ENCODE assay signal across 26 mouse cellular contexts in the genomic region with DNA sequence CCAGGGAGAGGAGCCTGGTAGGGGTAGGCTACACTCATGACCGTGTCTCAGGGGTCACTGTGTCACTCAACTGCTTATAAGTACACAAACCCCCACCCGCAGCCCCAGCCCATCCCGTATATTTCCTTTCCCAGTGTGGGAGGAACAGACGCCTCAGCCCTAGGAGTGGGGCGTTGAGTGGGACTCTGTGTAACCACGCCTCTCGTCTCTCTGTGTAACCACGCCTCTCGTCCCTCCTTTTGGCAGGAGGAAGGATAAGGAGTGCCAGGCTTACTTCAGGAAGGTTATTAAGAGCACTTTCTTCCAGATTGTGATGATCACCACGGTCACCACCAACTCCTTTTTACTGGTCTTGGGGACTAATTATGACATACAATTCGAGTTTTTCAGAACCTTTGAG. TPM values are rescaled to one million over a fixed set of nuclear protein-coding genes. Genes with fewer than 3 reads are reported as not detected.
DNase-seq lines count a peak whose midpoint lies in the region; ATAC-seq and TF ChIP-seq lines count a peak whose summit lies in the region.
"Had no signal": no experiment of that assay in that cellular context is flagged by ENCODE, and none has a peak within 500 bp of the region (broad histone marks: within the 10 kb centered on the region; RNA-seq: fewer than 3 reads in every experiment).

No protein-coding gene starts in this region.

- peak; percentile 4 to 8 for DNase-seq in heart, postnatal 10 days
- DNase-seq in heart, postnatal 14 days: no peak
- no peak for DNase-seq in testis, postnatal 14 days (ENCODE audit: low spot score)
- peak; percentile 74 for DNase-seq in lung, postnatal 0 days (ENCODE audit: low spot score)
- DNase-seq in thymus, postnatal 10 days (ENCODE audit: low spot score in 2 of 2): no peak
- no peak for DNase-seq in MN1 (ENCODE audit: low spot score)
- DNase-seq: B cell, adult 2 months; cerebellum, postnatal 14 days; gastrocnemius, postnatal 36 days; left cerebral cortex, postnatal 4 days; right cerebral cortex, postnatal 14 days; thymus, adult 2 months had no signal

- TF ChIP-seq EP300 in lung, postnatal 0 days (IDR thresholded peaks at IDR 0.05): no peak

- peak; percentile 78 for ATAC-seq in lung, postnatal 0 days
- ATAC-seq in stomach, embryonic 15.5 days (ENCODE audit: insufficient read depth, low FRiP score, low read depth): peak; percentile 58; the same call in 1 of the 2 replicates
- ATAC-seq: activated CD4-positive, CD25-positive, alpha-beta regulatory T cell, adult 4 months; Patski had no signal

- TF ChIP-seq CTCF in testis, adult 2 months (IDR thresholded peaks at IDR 0.05; ENCODE audit: control insufficient read depth, insufficient read depth, insufficient replicate concordance, low read depth, low read length): no peak
- no peak for TF ChIP-seq CTCF in lung, postnatal 0 days (IDR thresholded peaks at IDR 0.05)

- H3K4me3 ChIP-seq in testis, adult 2 months (ENCODE audit: control insufficient read depth, low read depth, low read length): peak overlapping the region; percentile 75
- no peak overlapping the region for H3K4me3 ChIP-seq in lung, postnatal 0 days (ENCODE audit: low read depth, low read length)
- no peak overlapping the region for H3K4me3 ChIP-seq in stomach, embryonic 15.5 days (replicated peaks)
- H3K4me3 ChIP-seq: forebrain, embryonic 12.5 days; hindbrain, embryonic 10.5 days; lung, embryonic 15.5 days; midbrain, embryonic 10.5 days; neural tube, embryonic 12.5 days had no signal

- TF ChIP-seq POLR2A in testis, adult 2 months (IDR thresholded peaks at IDR 0.05; ENCODE audit: control insufficient read depth, low read depth, low read length): no peak

- H3K9ac ChIP-seq in lung, postnatal 0 days (replicated peaks; ENCODE audit: low read depth): no peak overlapping the region
- H3K9ac ChIP-seq in stomach, embryonic 15.5 days: no peak overlapping the region
- H3K9ac ChIP-seq: forebrain, embryonic 12.5 days; lung, embryonic 15.5 days; neural tube, embryonic 12.5 days had no signal

- no peaks in the 10 kb centered on the region for H3K36me3 ChIP-seq in testis, adult 2 months (ENCODE audit: control insufficient read depth, insufficient read depth, low read length)
- H3K36me3 ChIP-seq in lung, postnatal 0 days (ENCODE audit: insufficient read depth, low read length): no peaks in the 10 kb centered on the region
- no peaks in the 10 kb centered on the region for H3K36me3 ChIP-seq in stomach, embryonic 15.5 days
- H3K36me3 ChIP-seq: forebrain, embryonic 12.5 days; hindbrain, embryonic 10.5 days; lung, embryonic 15.5 days; midbrain, embryonic 10.5 days; neural tube, embryonic 12.5 days had no signal

- 28% methylated on average over 11 of the region's 11 CpGs for WGBS in lung, postnatal 0 days
- 49% methylated on average over 11 of the region's 11 CpGs for WGBS in stomach, embryonic 15.5 days

- no peak overlapping the region for H3K27ac ChIP-seq in testis, adult 2 months (ENCODE audit: control insufficient read depth, insufficient read depth, low read depth, low read length)
- H3K27ac ChIP-seq in lung, postnatal 0 days (ENCODE audit: low read length): no peak overlapping the region
- H3K27ac ChIP-seq in stomach, embryonic 15.5 days: no peak overlapping the region
- H3K27ac ChIP-seq: forebrain, embryonic 12.5 days; hindbrain, embryonic 10.5 days; lung, embryonic 15.5 days; midbrain, embryonic 10.5 days; neural tube, embryonic 12.5 days had no signal

- no peak overlapping the region for H3K4me2 ChIP-seq in lung, postnatal 0 days (replicated peaks; ENCODE audit: low read depth, low read length)
- no peak overlapping the region for H3K4me2 ChIP-seq in stomach, embryonic 15.5 days
- H3K4me2 ChIP-seq: forebrain, embryonic 12.5 days; heart, embryonic 11.5 days; lung, embryonic 15.5 days; neural tube, embryonic 12.5 days had no signal

- no peaks in the 10 kb centered on the region; the same call in 1 of the 2 replicates for H3K4me1 ChIP-seq in testis, adult 2 months (ENCODE audit: control insufficient read depth, insufficient read depth, low read length)
- H3K4me1 ChIP-seq in lung, postnatal 0 days (ENCODE audit: insufficient read depth, low read depth, low read length): peaks cover 4% of the 10 kb centered on the region; the same call in 1 of the 2 replicates
- H3K4me1 ChIP-seq in stomach, embryonic 15.5 days: no peaks in the 10 kb centered on the region
- H3K4me1 ChIP-seq: forebrain, embryonic 12.5 days; hindbrain, embryonic 10.5 days; lung, embryonic 15.5 days; midbrain, embryonic 10.5 days; neural tube, embryonic 12.5 days had no signal

- H3K9me3 ChIP-seq in lung, postnatal 0 days (ENCODE audit: low read length): no peaks in the 10 kb centered on the region
- no peaks in the 10 kb centered on the region for H3K9me3 ChIP-seq in stomach, embryonic 15.5 days
- H3K9me3 ChIP-seq: forebrain, embryonic 12.5 days; lung, embryonic 15.5 days; neural tube, embryonic 12.5 days had no signal

- no peaks in the 10 kb centered on the region for H3K27me3 ChIP-seq in testis, adult 2 months (ENCODE audit: control insufficient read depth, insufficient read depth, low read length)
- H3K27me3 ChIP-seq in lung, postnatal 0 days (replicated peaks; ENCODE audit: insufficient read depth, low read length): no peaks in the 10 kb centered on the region
- H3K27me3 ChIP-seq in stomach, embryonic 15.5 days (replicated peaks): no peaks in the 10 kb centered on the region
- H3K27me3 ChIP-seq: forebrain, embryonic 12.5 days; lung, embryonic 15.5 days; neural tube, embryonic 12.5 days; Patski had no signal

- intact Hi-C loops in heart, postnatal 10 days (cut with DNase I): no loop called here
- intact Hi-C loops in heart, postnatal 14 days (cut with DNase I): no loop called here

RNA-seq across cellular contexts. Expression of gene Catsper3, which starts 1.8 kb away (rescaled TPM):
- total RNA-seq in heart, postnatal 10 days (2021): under 1 TPM in 1 of 2 experiments, not detected in 1; 0.26 TPM
- under 1 TPM in 1 of 2 experiments, not detected in 1; 0.22 TPM for total RNA-seq in heart, postnatal 14 days (2021)
- 85.0 and 111 TPM in 2 replicates for polyA plus RNA-seq in testis, adult 2 months (2012; rRNA removed)
- 0.18 TPM in 1 of 2 replicates, not detected in the other for polyA plus RNA-seq in lung, postnatal 0 days (2015; fragmentation: Nextera tagmentation; extraction: Ambion mirVana)
- 0.10 TPM in 1 of 2 replicates, not detected in the other for polyA plus RNA-seq in stomach, embryonic 15.5 days (2015; fragmentation: Nextera tagmentation; extraction: Ambion mirVana)
- total RNA-seq: liver, adult 2 months; monocyte, adult 5-6 weeks had no signal
- polyA plus RNA-seq: forebrain, embryonic 12.5 days; hindbrain, embryonic 10.5 days; liver, adult 2 months; lung, embryonic 15.5 days; midbrain, embryonic 10.5 days; neural tube, embryonic 12.5 days; thymus, adult 2 months had no signal

RNA-seq across cellular contexts. Expression of gene Pitx1, which starts 49.9 kb away (rescaled TPM):
- not detected for total RNA-seq in heart, postnatal 10 days (2021)
- total RNA-seq in heart, postnatal 14 days (2021): not detected
- 0.04 and 0.05 TPM in 2 replicates for polyA plus RNA-seq in testis, adult 2 months (2012; rRNA removed)
- polyA plus RNA-seq in lung, postnatal 0 days (2015; fragmentation: Nextera tagmentation; extraction: Ambion mirVana): not detected in 2 replicates
- polyA plus RNA-seq in stomach, embryonic 15.5 days (2015; fragmentation: Nextera tagmentation; extraction: Ambion mirVana): 138 and 168 TPM in 2 replicates
- total RNA-seq: left cerebral cortex, adult 18-20 months; left cerebral cortex, postnatal 4 days; liver, adult 2 months; monocyte, adult 5-6 weeks had no signal
- polyA plus RNA-seq: activated CD4-positive, CD25-positive, alpha-beta regulatory T cell, adult 4 months; frontal cortex, adult 2 months; liver, adult 2 months; Patski had no signal

RNA-seq across cellular contexts. Expression of gene Pcbd2, which starts 59.0 kb away (rescaled TPM):
- 10 to 100 TPM; 40.4 to 43.0 TPM for total RNA-seq in heart, postnatal 10 days (2021)
- 10 to 100 TPM; 36.3 to 37.4 TPM for total RNA-seq in heart, postnatal 14 days (2021)
- polyA plus RNA-seq in testis, adult 2 months (2012; rRNA removed): 4.8 and 6.3 TPM in 2 replicates
- polyA plus RNA-seq in lung, postnatal 0 days (2015; fragmentation: Nextera tagmentation; extraction: Ambion mirVana): 48.3 and 58.2 TPM in 2 replicates
- polyA plus RNA-seq in stomach, embryonic 15.5 days (2015; fragmentation: Nextera tagmentation; extraction: Ambion mirVana): 73.4 and 80.9 TPM in 2 replicates

Comparison
In these comparisons a context has a peak if more than half of its experiments do, and no peak if none do; other contexts are left out.
1. DNase-seq: peak in heart, postnatal 10 days (2 of 2) and lung, postnatal 0 days (single experiment); none in heart, postnatal 14 days (0 of 2), testis, postnatal 14 days (single experiment), thymus, postnatal 10 days (0 of 2) and MN1 (single experiment).
2. RNA of gene Catsper3, which starts 1.8 kb away (polyA plus RNA-seq): 85.0 to 111 TPM in testis, adult 2 months; 0.18 TPM in lung, postnatal 0 days and 0.10 TPM in stomach, embryonic 15.5 days; every median in the first group is over 10 times any median in the second.
3. RNA of gene Pitx1, which starts 49.9 kb away (polyA plus RNA-seq): 138 to 168 TPM in stomach, embryonic 15.5 days; 0.04 to 0.05 TPM in testis, adult 2 months and not detected in lung, postnatal 0 days; every median in the first group is over 100 times any median in the second.